Mouse (Mus musculus) 416B (cell line): ENCODE data around the gene Casp7.
"Not testable (repeated sequence)": the region's sequence is repeated elsewhere in the genome, so short reads cannot be mapped to it uniquely, and the experiment has no call there.

Experiments used
- DNase-seq: peaks from one replicate; pipeline ENCODE4 v3.0.0; 2011; ENCODE audit warnings: low read depth

Casp7 gene

DNA sequence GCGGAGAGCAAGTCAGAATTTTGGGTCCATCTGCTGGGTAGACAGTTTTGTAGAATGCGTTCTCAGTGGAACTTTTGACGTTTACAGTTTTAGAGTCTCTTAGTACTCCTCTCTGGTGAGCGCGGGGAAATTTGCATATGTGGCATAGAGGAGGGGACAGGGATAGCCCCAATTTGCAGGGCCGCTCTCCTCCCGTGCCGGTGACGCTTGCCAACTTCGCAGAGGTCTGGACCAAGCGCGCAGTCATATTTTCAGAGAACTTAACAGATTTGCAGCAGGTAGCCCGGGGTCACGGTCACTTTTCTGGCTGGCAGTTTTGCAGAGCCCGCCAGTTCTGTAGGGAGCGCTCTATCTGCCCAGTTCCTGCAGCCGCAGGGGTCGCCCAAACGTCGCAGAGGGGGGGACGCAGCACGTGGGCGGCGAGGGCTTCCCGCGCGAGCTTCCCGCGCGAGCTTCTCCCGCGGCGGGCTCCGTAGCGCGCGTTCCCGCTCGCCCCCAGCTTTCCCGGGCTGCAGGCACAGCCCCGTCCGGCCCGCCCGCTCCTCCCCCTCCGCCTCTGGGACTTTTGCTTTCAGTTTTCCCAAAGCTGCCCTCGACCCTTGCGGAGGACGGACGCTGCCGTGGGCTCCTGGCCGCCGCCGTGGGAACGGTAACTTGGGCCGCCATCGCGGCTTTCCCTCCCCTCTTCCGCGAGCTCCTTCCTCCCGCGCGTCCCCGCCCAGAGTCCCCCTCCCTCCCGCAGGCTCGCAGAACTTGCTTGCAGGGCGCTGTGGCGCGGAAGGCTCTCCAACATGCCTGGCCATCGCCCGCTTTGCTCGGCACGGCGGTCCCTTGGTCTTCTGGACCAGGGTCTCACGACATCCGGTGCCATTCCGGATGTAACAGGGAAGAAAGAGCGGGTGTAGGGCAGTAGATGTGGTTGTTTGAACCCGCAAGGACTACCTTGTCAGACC, at the start of gene Casp7:
Casp7 (plus strand) TSS at position 461 of the 953 bp plus-strand sequence.
- peak; percentile 76 for DNase-seq

DNA sequence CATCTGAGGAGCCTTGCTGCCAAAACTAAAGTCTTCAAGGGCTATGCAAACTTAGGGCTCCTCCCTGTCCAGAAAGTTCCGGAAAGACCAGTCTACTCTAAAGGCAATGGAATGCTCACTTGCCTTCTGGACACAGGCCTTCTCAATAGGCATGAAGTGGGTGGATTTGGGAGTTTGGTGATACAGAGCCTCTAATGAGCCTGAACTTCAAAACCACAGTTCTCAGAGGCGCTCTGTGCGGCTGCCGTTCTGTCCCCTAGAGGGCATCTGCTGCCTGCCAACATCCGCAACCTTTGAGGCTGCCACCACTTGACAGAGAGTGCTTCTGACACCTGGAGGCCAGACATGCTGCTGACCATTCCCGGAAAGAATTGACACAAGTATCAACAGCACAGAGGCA, 47.6 kb upstream of the Casp7 start:
- peak; percentile 54 for DNase-seq

DNA sequence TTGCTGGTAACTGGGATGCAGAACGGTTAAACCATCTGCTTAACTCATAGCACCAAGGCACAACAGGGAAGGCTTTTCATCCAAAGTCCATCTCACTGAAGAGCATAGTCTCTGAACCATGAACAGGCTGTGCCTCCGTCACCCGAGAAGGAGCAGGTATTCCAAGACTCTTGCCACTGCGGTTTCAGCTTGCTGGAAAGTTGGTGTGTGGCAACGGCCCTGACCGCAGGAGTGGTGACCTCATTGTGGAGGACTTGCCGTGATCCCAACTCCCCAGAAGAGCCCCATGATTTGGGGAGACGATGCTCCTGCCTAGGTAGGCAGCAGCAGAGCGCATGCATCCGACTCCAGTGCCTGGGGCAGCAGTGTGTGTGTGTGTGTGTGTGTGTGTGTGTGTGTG, 43.2 kb upstream of the Casp7 start:
- DNase-seq = no peak

DNA sequence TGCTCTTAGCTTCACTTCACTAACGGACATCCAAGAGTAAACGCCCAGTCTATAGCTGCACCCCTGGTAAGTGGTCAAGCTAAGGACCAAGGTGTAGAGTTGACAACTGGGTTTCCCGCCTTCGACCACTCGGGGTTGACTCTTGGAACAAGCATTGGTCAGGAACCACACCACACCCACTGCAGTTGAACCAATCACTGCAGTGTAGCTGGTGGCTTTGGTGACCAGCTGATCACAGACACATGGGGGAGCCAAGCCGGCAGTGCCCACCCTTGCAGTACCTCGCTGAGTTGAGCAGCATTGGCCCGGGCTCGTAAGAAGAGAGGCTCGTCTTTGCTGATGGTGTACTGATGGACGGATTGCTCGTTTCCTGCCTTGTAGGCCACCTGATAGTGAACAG, 41.7 kb upstream of the Casp7 start:
- DNase-seq = no peak

DNA sequence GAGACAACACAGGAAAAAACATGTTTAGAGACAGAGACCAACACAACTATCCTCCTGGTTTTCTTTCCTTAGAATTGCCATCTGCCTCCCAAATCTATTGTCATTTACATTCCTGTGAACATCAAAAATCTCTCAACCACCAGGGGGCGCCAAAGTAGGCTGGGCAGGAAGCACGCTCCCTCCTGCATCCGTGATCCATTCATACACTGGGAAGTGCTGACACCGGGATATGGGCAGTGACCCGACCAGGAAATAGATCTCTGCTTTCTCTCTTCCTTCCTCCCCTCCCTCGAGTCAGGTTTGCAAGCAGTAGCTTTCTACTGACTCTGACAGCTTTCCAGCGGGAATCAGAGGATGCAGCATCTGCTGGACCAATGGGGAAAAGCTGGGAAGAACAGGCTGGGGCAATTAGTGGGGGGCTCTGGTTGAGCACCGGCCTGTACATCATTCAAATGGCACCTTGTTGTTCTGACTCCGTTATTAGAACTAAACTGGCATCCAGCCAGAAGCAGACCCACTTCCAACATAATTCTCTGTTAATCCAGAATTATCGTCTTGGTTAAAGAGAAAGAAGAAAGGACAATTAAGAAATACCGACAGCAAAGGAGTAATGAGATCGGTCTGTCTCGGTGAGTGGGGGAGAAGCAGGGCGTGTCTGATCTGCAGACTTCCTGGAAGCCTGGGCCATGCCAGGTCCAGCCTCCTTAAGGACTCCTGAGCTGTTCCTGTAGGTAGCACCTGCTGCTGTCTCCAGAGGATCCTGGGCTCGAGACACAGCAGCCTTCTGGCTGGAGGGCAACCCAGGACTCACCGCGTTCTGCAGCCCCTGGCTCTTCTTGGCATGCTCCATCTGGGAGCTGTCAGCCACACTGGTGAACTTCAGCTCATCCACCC, 40.2 kb upstream of the Casp7 start:
- peak; percentile 70 for DNase-seq

DNA sequence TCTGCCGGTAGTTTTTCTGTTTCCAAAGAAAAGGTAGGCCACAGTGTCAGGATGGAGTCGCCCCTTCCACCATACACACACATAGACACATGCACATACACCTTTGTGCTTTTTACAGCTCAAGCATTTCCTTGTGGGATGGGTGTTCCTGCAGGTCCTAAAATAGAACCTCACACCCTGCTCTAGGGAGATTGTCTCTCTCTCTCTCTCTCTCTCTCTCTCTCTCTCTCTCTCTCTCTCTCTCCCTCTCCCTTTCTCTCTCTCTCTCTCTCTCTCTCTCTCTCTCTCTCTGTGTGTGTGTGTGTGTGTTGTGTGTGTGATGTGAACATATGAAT, 39.6 kb upstream of the Casp7 start:
- DNase-seq = not testable (repeated sequence)

DNA sequence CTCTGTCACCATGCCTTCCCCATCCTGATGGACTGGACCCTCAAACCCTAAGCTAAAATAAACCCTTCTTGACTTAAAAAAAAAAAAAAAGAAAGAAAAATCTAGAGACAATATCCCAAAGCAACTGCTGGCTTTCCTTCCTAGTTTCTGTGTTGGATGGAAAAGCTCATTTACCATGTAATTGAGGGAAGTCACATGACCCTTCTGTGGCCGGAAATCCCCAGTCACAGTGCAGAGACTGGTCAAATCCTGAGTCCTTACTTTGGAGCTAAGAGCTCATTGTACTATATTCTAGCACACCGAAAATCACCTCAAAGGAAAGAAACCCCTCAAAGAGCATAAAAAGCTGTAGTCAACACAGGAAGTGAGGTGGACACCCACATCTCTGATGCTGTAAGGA, 38.0 kb upstream of the Casp7 start:
- DNase-seq = peak; percentile 73

DNA sequence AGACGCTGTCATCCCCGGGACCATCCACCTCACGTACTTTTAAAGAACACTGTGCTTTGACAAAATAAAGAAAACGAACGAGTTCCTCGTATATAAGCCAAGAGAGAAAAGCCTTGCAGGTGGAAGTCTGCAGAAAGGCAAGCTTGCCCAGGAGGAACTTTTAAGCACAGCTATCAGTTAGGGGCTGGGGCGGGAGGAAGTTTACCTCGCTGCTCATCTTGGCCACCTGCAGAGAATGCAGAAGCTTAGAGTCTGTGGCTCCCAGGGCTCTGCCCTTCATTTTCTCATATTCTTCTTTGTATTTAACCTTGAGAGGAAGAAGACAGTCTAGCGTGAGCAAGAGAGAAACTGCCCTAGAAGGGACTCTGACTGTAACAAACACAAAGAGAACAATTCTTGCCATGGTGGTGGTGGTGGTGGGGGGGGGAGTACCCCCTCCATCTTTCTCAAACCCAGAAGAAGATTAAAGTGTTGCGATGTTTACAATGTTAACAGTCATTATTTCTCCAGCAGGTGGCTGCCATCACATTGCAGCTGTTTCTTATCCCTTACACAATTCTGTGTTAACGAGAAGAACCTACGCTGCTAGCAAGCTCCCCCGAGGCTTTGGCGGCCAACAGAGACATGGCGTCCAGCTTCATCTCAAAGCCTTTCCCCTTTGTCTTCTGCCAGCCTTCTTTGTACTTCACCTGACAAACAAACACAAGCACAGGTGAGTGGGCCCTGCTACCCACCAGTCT, 33.0 kb upstream of the Casp7 start:
- no peak for DNase-seq

DNA sequence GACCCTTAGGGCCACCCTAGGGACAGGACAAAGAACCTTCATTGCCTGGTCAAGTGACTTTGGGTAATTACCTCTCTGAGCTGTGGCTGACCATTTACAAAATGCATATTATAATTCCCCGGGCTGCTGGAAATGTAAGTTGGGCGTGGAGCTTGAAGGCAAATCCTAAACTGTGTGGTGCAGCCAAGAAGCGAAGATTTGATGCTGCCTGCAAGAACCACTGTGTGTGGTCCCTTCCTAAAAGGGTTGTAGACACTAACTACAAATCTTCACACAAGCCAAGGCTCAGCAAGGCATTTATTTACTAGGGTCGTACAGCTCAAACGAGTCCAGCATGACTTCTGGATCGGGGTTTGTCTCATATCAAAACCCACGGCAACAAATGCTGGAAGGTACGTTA, 32.4 kb upstream of the Casp7 start:
- no peak for DNase-seq

DNA sequence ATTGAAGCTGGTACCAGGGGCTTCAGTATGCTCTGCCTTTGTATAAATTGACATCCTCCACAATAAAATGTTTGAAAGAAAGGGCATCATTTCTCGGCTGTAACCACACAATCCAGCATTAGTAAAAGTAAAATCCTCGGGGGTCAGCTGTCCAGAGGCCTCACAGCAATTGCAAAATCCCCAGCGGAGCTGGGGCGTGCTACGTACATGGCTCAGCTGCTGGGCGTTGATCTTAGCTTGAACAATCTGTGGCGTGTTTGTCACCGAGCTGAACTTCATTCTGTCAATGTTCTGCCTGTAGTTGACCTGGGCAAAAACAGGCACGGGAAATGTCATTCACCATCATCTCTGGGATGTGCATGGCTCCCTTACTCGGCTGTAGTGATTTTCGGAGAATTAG, 30.8 kb upstream of the Casp7 start:
- no peak for DNase-seq

DNA sequence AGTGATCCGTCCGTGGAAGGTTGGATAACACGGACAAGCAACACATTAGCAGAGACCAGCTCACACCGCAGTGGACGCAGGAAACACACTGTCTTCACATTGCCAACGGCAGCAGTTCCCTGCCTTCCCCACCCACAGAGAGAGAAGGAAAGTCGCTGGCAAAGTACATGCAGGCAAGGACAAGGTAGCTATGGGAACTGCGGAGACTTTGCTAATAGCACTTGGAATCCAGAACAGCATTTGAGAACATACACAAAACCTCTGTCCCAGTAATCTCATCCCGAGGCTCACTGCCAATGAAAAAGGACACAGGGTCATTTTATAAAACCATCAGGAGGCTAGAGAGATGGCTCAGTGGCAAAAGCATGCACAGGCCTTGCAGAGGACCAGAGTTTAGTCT, 30.3 kb upstream of the Casp7 start:
- no peak for DNase-seq

DNA sequence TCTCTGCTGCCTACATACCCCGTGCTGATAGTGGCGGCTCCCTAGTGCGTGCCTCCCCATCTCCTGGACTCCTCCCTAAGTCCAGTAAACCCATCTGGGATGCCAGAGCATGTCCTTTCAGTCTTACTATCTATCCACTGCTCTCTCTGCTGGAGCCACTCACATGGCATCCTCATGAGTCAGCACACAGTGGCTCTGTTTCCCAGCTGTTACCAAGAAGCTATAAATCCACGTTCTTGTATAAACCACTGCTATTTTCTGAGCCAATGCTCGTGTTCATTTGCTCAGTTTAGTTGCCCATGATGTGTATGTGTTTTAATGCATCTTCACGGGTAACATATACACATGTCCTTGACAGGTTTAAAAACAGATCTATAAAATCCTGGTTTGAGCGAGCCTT, 29.2 kb upstream of the Casp7 start:
- no peak for DNase-seq

DNA sequence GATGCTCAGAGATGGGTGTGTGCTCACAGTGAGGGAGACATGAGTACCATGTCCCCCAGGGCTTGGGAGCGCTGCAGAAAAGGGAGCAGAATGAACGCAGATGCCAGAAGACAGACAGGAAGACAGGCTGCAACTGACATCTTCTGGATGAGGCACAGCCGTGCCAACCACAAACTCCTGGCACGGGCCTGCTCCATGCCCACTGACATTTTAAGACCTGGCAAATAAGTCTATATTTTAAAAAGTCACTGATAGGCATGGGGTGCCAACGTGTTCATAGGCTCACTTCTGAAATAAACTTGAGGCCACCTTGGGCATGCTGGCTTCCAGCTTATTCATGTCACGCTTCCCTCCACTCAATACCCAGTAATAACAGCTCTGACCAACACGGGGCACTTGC, 28.0 kb upstream of the Casp7 start:
- no peak for DNase-seq

DNA sequence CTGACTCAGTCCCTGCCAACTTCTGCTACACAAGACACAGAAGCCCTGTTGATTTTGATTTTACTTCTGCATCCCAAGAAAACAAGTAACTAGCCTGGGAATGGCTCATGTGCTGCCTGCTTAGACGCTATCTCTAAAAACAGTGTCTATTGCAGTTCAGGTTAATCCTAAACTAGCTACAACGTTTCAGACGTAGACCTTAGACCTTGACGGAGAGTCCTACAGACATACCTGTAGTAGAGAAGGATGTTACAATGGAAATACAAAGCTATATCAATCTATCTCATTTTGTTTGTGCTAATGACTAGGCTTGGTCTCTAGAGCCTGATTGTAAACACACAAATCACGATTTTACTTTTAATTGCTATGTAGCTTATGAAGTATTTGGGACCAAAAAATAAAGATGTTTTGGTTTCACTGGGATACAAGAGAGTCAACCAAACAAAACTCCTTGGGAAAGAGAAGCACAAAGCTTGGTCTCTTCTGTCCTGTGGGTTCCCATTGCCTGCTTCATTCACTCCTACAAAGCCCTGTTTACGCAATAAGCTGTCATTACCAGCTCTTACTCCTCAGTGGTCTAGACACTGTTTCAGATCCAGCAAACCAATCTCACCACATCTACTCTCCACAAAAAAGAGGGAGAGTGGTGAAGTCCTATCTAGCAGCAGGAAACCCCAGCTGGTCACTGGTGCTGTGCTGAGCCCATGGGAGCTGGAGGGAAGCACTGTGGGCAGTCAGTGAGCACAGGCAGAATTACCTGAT, 26.4 kb upstream of the Casp7 start:
- DNase-seq = peak; percentile 85

DNA sequence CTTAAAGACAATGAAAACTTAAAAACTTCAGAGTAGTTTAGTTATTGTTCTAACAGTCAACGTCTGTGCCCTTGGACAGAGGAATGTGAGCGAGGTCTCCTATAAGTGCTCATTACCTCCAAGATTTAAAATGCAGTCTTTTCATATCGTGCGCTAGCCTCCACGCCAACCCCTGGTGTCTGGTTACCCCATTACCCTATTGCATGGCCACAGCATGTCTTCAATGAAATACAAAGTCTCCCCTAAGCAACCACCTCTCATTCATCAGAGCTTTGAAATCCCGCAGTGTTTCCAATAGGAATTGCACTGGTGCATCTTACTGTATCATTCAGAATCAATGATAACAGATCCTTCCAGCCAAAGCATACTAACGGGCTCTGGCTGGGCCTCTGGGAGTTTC, 24.7 kb upstream of the Casp7 start:
- DNase-seq = no peak

DNA sequence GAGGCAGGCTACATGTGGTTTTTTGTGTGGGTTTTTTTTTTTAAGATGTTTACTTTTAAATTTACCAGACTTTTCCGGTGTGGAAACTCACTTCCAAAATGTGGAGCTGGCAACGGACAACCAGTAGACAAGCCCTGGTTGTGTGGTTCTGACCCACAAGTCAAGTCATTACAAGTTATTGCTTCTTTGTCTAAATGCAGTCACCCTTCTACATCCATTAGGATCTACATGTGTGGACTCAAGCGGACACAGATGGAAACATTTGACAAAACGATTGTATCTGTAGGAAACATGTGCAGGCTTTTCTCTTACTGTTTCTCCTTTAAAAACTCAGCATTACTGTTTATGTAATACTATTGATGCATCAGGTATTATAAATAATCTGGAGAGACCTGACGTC, 23.7 kb upstream of the Casp7 start:
- no peak for DNase-seq

DNA sequence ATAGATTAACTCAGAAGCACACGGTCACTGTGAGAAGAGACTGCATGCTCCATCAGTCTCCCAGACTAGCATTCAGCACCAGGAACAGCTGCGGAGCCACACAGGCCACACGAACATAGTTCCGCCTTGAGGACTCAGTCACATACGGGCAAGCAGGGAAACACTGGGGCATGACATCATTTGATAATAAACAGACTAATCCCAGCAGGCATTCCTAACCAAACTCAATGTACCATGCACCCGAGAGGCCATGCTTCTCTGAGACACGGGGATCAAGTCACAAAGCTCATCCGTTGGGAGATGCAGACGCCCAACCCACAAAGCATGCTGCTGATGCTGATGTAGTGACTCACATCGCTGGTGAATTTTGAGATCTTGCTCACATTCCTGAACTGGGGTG, 22.9 kb upstream of the Casp7 start:
- no peak for DNase-seq

DNA sequence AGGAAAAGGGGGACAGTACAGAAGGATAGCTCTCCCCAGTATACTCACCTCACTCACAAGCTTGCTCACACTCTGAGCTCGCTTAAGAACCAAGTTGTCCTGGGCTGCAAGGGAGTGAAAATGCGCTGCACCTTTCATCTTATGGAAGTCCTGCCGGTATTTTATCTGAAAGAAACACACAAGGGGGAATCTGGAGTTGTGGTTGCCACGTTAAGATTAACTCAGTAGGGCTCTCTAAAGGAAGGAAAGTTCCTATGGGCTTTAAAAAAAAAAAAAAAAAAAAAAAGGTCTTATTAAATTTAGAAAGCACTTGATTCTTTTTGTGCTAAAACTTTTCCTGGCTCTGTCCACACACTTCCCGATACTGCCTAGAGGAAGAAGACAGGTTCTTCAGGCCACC, 18.9 kb upstream of the Casp7 start:
- no peak for DNase-seq

DNA sequence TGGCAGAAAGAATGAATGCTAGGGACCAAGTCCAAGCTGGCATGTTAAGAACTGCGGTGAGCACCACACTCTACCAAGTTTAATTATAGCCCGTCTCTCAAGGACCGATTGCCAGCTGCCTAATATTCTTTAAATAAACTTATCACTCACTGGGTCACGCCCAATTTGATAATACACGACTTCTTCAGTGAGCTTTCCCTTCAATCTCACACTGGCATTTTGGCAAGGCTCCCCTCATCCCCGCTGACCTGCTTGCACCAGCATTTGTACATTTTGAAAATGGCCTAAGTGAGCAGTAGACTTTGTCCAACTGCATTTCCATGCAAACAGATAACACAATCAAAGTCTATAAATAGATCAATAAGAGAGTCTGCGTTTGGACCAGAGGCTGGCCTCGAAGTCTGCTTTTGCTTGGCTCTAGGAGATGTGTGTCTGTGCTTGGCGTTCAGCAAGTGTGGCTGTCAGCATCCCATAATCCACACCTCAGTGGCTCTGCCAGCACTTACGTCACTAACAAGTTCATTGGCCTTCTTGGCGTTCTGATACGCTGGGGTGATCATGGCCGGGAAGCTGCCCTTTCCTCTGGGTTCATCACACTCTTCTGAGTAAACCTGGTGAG, 18.3 kb upstream of the Casp7 start:
- no peak for DNase-seq

DNA sequence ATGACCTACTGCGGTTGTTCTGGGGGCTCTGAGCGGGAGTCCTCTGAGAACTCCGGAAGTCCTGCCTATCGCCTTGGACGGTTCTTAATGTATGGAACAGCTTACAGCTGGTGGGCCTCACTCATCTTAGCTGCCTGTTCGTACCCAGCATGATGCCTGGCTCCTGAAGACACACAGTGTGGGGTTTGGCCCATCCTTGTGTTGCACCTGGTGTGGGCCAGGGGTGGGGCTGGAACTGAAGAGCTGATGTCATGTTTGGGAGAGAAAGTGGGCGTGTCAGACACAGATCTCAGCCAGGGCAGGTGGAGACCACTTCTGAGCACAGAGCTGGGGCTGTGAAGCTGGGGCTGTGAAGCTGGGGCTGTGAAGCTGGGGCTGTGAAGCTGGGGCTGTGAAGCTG, 16.6 kb upstream of the Casp7 start:
- no peak for DNase-seq

DNA sequence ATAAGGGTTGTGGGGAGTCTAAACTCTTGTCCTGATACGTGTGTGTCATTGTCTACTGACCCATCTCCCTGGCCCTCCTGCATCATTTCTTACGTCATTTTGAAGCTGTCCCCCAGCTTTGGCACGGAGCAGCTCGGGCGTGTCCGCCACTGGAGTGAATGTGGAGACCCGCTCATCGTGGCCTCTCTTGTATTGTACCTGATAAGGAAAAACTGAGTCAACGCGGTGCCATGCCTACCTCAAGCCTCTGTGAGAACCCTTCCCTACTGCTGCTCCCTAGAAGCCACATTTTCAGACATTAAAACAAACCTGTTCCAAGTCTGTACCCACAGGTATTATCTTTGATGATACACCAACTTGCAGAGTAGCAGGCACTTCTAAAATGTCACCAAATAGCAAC, 15.5 kb upstream of the Casp7 start:
- DNase-seq = no peak
